Mouse (Mus musculus): ENCODE data around the gene Mast3.

GRCm38 (mm10) chr8:70768231-70768776 lies 36.5 kb downstream of the Mast3 start:
- no peak for TF ChIP-seq GATA1 (IDR thresholded peaks at IDR 0.05; ENCODE audit: low read length)
- TF ChIP-seq TAL1 (IDR thresholded peaks at IDR 0.05; ENCODE audit: low read length) = no peak

Data from erythroblast, embryonic 14.5 days (primary cell).